Mouse (Mus musculus): ENCODE measurements around the gene Rab23. TPM values are rescaled to one million over a fixed set of nuclear protein-coding genes. Genes with fewer than 3 reads are reported as not detected.
A peak's percentile ranks its signal among the peaks of the same experiment; 100 is the strongest.

The Rab23 gene
- polyA plus RNA-seq, 1 experiment from 2014 or later: 38.0 TPM

GRCm38 (mm10) chr1:33688810-33689209, 30.9 kb upstream of the Rab23 start:
- H3K36me3 ChIP-seq (ENCODE audit: control insufficient read depth, insufficient read depth): no peaks in the 10 kb centered on the region
- H3K4me3 ChIP-seq (replicated peaks; ENCODE audit: low read length): no peak overlapping the region
- WGBS: 65% methylated on average over 2 of the region's 2 CpGs

GRCm38 (mm10) chr1:33689446-33690086, 30.1 kb upstream of the Rab23 start:
- H3K4me1 ChIP-seq (replicated peaks; ENCODE audit: control insufficient read depth, insufficient read depth, low read length): no peaks in the 10 kb centered on the region
- H3K36me3 ChIP-seq (ENCODE audit: control insufficient read depth, insufficient read depth): no peaks in the 10 kb centered on the region
- no peaks in the 10 kb centered on the region for H3K9me3 ChIP-seq (ENCODE audit: control insufficient read depth, low read length)
- no peaks in the 10 kb centered on the region for H3K27me3 ChIP-seq (replicated peaks; ENCODE audit: control insufficient read depth, insufficient read depth, low read length)
- H3K4me3 ChIP-seq (replicated peaks; ENCODE audit: low read length): no peak overlapping the region
- no peak overlapping the region for H3K27ac ChIP-seq (ENCODE audit: low read length)
- ATAC-seq: no peak
- H3K9ac ChIP-seq (replicated peaks; ENCODE audit: low read depth, low read length): no peak overlapping the region
- H3K4me2 ChIP-seq (ENCODE audit: low read length): no peak overlapping the region
- 84% methylated on average over 8 of the region's 8 CpGs for WGBS

More at GRCm38 (mm10) chr1:33688810-33689209, 30.9 kb upstream of the Rab23 start:
- Histone ChIP-seq H3K4me2 (ENCODE audit: low read length) (no peak overlapping the region), H3K9me3 (ENCODE audit: control insufficient read depth, low read length) (no peaks in the 10 kb centered on the region), H3K27ac (ENCODE audit: low read length) (no peak overlapping the region), H3K27me3 (replicated peaks; ENCODE audit: control insufficient read depth, insufficient read depth, low read length) (no peaks in the 10 kb centered on the region), H3K4me1 (replicated peaks; ENCODE audit: control insufficient read depth, insufficient read depth, low read length) (no peaks in the 10 kb centered on the region), H3K9ac (replicated peaks; ENCODE audit: low read depth, low read length) (no peak overlapping the region)
- ATAC-seq: no peak

- Histone ChIP-seq H3K4me3 (replicated peaks; ENCODE audit: low read length) (no peak overlapping the region), H3K36me3 (ENCODE audit: control insufficient read depth, insufficient read depth) (no peaks in the 10 kb centered on the region), H3K27me3 (replicated peaks; ENCODE audit: control insufficient read depth, insufficient read depth, low read length) (no peaks in the 10 kb centered on the region), H3K4me2 (ENCODE audit: low read length) (no peak overlapping the region), H3K9ac (replicated peaks; ENCODE audit: low read depth, low read length) (no peak overlapping the region), H3K27ac (ENCODE audit: low read length) (no peak overlapping the region), H3K9me3 (ENCODE audit: control insufficient read depth, low read length) (no peaks in the 10 kb centered on the region), H3K4me1 (replicated peaks; ENCODE audit: control insufficient read depth, insufficient read depth, low read length) (no peaks in the 10 kb centered on the region)
- ATAC-seq: no peak
- WGBS: 53% methylated on average over 4 of the region's 4 CpGs
Observed at GRCm38 (mm10) chr1:33690087-33690448, 29.6 kb upstream of the Rab23 start.

DNA sequence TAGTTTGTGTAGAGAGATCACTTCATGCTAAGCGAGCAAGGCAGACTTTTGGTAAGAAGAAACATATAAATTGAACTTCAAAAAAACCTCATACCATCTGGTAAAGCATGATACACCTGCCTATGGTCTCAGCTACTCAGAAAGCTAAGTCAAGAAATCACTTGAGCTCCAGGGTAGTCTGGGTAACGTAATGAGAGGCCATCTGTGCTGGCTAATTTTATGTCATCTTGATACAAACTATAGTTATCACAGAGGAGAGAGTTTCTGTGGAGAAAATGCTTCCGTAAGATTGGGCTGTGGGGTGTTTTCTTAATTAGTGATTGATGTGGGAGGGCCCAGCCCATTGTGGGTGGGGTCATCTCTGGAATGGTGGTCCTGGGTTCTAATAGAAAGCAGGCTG, 25.8 kb upstream of the Rab23 start:
- Histone ChIP-seq H3K4me1 (replicated peaks; ENCODE audit: control insufficient read depth, insufficient read depth, low read length) (no peaks in the 10 kb centered on the region), H3K4me2 (ENCODE audit: low read length) (no peak overlapping the region), H3K9me3 (ENCODE audit: control insufficient read depth, low read length) (no peaks in the 10 kb centered on the region), H3K27ac (ENCODE audit: low read length) (no peak overlapping the region), H3K27me3 (replicated peaks; ENCODE audit: control insufficient read depth, insufficient read depth, low read length) (no peaks in the 10 kb centered on the region), H3K9ac (replicated peaks; ENCODE audit: low read depth, low read length) (no peak overlapping the region), H3K36me3 (ENCODE audit: control insufficient read depth, insufficient read depth) (no peaks in the 10 kb centered on the region), H3K4me3 (replicated peaks; ENCODE audit: low read length) (no peak overlapping the region)
- no peak for ATAC-seq
- WGBS: 75% methylated on average over 3 of the region's 3 CpGs

DNA sequence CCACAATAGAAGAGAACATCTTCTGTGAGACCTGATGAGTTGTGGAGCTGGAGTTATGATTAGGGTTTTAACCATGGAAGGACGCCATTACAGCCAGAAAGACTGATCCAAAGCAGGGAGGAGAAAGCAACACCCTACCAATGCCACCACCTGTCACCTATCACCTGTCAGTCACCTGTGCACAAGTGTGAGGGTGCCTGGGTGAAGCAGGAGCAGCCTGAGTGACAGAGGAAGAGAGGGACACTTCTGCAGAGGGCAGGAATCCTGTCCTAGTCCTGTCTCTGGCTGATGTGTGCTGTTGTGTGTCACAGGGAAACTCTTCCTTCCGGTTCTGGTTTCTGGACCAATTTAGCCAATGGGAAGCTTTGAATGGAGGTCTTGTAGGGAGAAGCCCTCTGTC, 23.7 kb upstream of the Rab23 start:
- no peak overlapping the region for H3K9ac ChIP-seq (replicated peaks; ENCODE audit: low read depth, low read length)
- H3K27me3 ChIP-seq (replicated peaks; ENCODE audit: control insufficient read depth, insufficient read depth, low read length): no peaks in the 10 kb centered on the region
- no peak for ATAC-seq
- no peak overlapping the region for H3K4me3 ChIP-seq (replicated peaks; ENCODE audit: low read length)
- no peak overlapping the region for H3K4me2 ChIP-seq (ENCODE audit: low read length)
- WGBS: 82% methylated on average over 2 of the region's 2 CpGs
- no peaks in the 10 kb centered on the region for H3K36me3 ChIP-seq (ENCODE audit: control insufficient read depth, insufficient read depth)
- H3K27ac ChIP-seq (ENCODE audit: low read length): no peak overlapping the region
- peaks cover 2% of the 10 kb centered on the region; the same call in 1 of the 2 replicates for H3K4me1 ChIP-seq (replicated peaks; ENCODE audit: control insufficient read depth, insufficient read depth, low read length)
- H3K9me3 ChIP-seq (ENCODE audit: control insufficient read depth, low read length): no peaks in the 10 kb centered on the region

- peaks cover 5% of the 10 kb centered on the region; the same call in 1 of the 2 replicates for H3K4me1 ChIP-seq (replicated peaks; ENCODE audit: control insufficient read depth, insufficient read depth, low read length)
- 51% methylated on average over 3 of the region's 3 CpGs for WGBS
- H3K27ac ChIP-seq (ENCODE audit: low read length): no peak overlapping the region; the same call in 1 of the 2 replicates
- no peaks in the 10 kb centered on the region for H3K27me3 ChIP-seq (replicated peaks; ENCODE audit: control insufficient read depth, insufficient read depth, low read length)
- H3K4me2 ChIP-seq (ENCODE audit: low read length): no peak overlapping the region
- H3K36me3 ChIP-seq (ENCODE audit: control insufficient read depth, insufficient read depth): no peaks in the 10 kb centered on the region
- peak; percentile 59 for ATAC-seq
- no peaks in the 10 kb centered on the region for H3K9me3 ChIP-seq (ENCODE audit: control insufficient read depth, low read length)
- H3K9ac ChIP-seq (replicated peaks; ENCODE audit: low read depth, low read length): no peak overlapping the region
- H3K4me3 ChIP-seq (replicated peaks; ENCODE audit: low read length): no peak overlapping the region
Observed at GRCm38 (mm10) chr1:33701244-33701643, 18.4 kb upstream of the Rab23 start.

- Histone ChIP-seq H3K9me3 (ENCODE audit: control insufficient read depth, low read length) (no peaks in the 10 kb centered on the region), H3K4me2 (ENCODE audit: low read length) (no peak overlapping the region), H3K27ac (ENCODE audit: low read length) (no peak overlapping the region), H3K4me3 (replicated peaks; ENCODE audit: low read length) (no peak overlapping the region), H3K36me3 (ENCODE audit: control insufficient read depth, insufficient read depth) (no peaks in the 10 kb centered on the region), H3K4me1 (replicated peaks; ENCODE audit: control insufficient read depth, insufficient read depth, low read length) (peaks cover under 1% of the 10 kb centered on the region), H3K9ac (replicated peaks; ENCODE audit: low read depth, low read length) (no peak overlapping the region), H3K27me3 (replicated peaks; ENCODE audit: control insufficient read depth, insufficient read depth, low read length) (no peaks in the 10 kb centered on the region)
- 77% methylated on average over 2 of the region's 2 CpGs for WGBS
- no peak for ATAC-seq
Observed at GRCm38 (mm10) chr1:33709615-33710014, 10.1 kb upstream of the Rab23 start.

- H3K4me3 ChIP-seq (replicated peaks; ENCODE audit: low read length): no peak overlapping the region
- H3K27ac ChIP-seq (ENCODE audit: low read length): no peak overlapping the region
- H3K9me3 ChIP-seq (ENCODE audit: control insufficient read depth, low read length): no peaks in the 10 kb centered on the region
- H3K9ac ChIP-seq (replicated peaks; ENCODE audit: low read depth, low read length): no peak overlapping the region
- no peaks in the 10 kb centered on the region for H3K36me3 ChIP-seq (ENCODE audit: control insufficient read depth, insufficient read depth)
- no peak for ATAC-seq
- 89% methylated on average over 5 of the region's 5 CpGs for WGBS
- H3K4me1 ChIP-seq (replicated peaks; ENCODE audit: control insufficient read depth, insufficient read depth, low read length): peaks cover 3% of the 10 kb centered on the region
- H3K27me3 ChIP-seq (replicated peaks; ENCODE audit: control insufficient read depth, insufficient read depth, low read length): no peaks in the 10 kb centered on the region
- H3K4me2 ChIP-seq (ENCODE audit: low read length): no peak overlapping the region
Observed at GRCm38 (mm10) chr1:33712026-33712425, 7.7 kb upstream of the Rab23 start.

GRCm38 (mm10) chr1:33714796-33715195, 4.9 kb upstream of the Rab23 start:
- 7% methylated on average over 10 of the region's 10 CpGs for WGBS
- Histone ChIP-seq H3K4me3 (replicated peaks; ENCODE audit: low read length) (no peak overlapping the region), H3K36me3 (ENCODE audit: control insufficient read depth, insufficient read depth) (no peaks in the 10 kb centered on the region), H3K4me1 (replicated peaks; ENCODE audit: control insufficient read depth, insufficient read depth, low read length) (peaks cover 7% of the 10 kb centered on the region), H3K27ac (ENCODE audit: low read length) (no peak overlapping the region), H3K9me3 (ENCODE audit: control insufficient read depth, low read length) (no peaks in the 10 kb centered on the region), H3K27me3 (replicated peaks; ENCODE audit: control insufficient read depth, insufficient read depth, low read length) (no peaks in the 10 kb centered on the region), H3K4me2 (ENCODE audit: low read length) (peak overlapping the region; percentile 31; the same call in 1 of the 2 replicates), H3K9ac (replicated peaks; ENCODE audit: low read depth, low read length) (no peak overlapping the region)
- peak; percentile 25; the same call in 1 of the 2 replicates for ATAC-seq

- no peak for ATAC-seq
- 100% methylated on average over 1 of the region's 1 CpGs for WGBS
- Histone ChIP-seq H3K27ac (ENCODE audit: low read length) (no peak overlapping the region), H3K27me3 (replicated peaks; ENCODE audit: control insufficient read depth, insufficient read depth, low read length) (no peaks in the 10 kb centered on the region), H3K9ac (replicated peaks; ENCODE audit: low read depth, low read length) (no peak overlapping the region), H3K36me3 (ENCODE audit: control insufficient read depth, insufficient read depth) (peaks cover 3% of the 10 kb centered on the region), H3K4me2 (ENCODE audit: low read length) (no peak overlapping the region), H3K4me3 (replicated peaks; ENCODE audit: low read length) (no peak overlapping the region), H3K9me3 (ENCODE audit: control insufficient read depth, low read length) (no peaks in the 10 kb centered on the region), H3K4me1 (replicated peaks; ENCODE audit: control insufficient read depth, insufficient read depth, low read length) (peaks cover 21% of the 10 kb centered on the region)
Observed at GRCm38 (mm10) chr1:33717636-33718035, 2.1 kb upstream of the Rab23 start.
